Mouse (Mus musculus): ENCODE data around the gene Mgat5b.

DNA sequence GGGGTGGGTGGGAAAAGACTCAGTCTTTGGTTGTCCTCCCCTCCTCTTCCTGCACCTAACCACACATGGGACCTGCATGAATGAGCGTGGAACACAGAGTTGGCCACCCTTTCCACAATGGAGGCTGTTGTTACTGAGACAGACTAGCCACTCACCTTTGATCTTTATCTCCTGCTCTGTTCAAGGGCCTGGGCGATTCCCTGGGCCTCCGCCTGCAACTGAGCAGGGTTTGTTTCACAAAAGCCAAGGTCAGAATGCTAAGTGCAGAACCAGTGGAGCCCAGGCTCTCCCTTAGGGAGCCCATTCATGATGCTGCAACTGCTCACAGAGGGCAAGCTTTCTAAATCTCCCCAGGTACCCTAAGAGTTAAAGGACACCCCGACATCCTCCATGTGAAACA is 83.1 kb downstream of the Mgat5b start:
- TF ChIP-seq CTCF (IDR thresholded peaks at IDR 0.05; ENCODE audit: borderline replicate concordance, control insufficient read depth, extremely low read depth, insufficient read depth, low read length, poor library complexity) (no peak), POLR2A (IDR thresholded peaks at IDR 0.05; ENCODE audit: control insufficient read depth, extremely low read depth, insufficient read depth, low read length, poor library complexity) (no peak)
